Comparison of ENCODE assay signal across 9 mouse cellular contexts in the genomic region with DNA sequence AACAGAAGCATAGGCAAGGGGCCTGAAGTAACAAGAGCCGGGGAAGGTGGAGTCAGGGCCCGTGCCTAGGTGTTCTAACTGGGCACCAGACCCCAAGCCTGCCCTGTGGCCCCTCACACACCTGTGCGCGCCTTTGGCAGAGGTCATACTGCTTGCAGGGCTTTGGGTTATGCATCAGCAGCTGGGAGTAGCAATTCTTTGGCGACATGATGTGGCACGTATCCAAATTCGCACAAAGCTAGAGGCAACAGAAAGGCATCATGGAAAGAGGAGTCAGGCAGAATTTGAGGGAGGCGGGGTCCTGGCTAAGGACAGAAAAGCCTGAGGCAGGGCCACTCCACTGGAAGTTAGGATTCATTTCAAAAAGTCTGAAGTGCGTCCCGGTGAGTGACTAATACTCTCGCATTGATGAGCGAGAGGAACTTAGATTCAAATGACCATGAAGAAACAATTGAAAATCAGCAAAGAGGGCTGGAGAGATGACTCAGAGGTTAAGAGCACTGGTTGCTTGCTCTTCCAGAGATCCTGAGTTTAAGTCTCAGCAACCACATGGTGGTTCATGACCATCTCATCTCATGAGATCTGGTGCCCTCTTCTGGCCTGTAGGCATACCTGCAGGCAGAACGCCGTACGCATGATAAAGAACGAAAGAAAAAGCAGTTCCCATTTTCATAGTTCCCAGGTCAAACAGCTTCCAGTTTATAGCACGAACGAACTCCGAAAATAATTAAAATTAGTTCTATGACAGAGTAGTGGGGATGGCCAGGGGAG. TPM values are rescaled to one million over a fixed set of nuclear protein-coding genes. Genes with fewer than 3 reads are reported as not detected.
DNase-seq lines count a peak whose midpoint lies in the region; ATAC-seq and TF ChIP-seq lines count a peak whose summit lies in the region.
"Had no signal": no experiment of that assay in that cellular context is flagged by ENCODE, and none has a peak within 500 bp of the region (broad histone marks: within the 10 kb centered on the region; RNA-seq: fewer than 3 reads in every experiment).

No protein-coding gene starts in this region.

- peak overlapping the region; percentile 55; the same call in 1 of the 2 replicates for H3K4me3 ChIP-seq in G1E (ENCODE audit: low read depth, low read length)
- peak overlapping the region; percentile 19 to 40 for H3K4me3 ChIP-seq in liver, embryonic 14.5 days (ENCODE audit: insufficient read depth in 1 of 2, low read depth in 2 of 2, low read length in 2 of 2)
- no peak overlapping the region for H3K4me3 ChIP-seq in neural tube, embryonic 12.5 days

- H3K4me2 ChIP-seq in liver, embryonic 14.5 days (ENCODE audit: low read depth), result peak overlapping the region; percentile 53
- peak overlapping the region; percentile 44 for H3K4me2 ChIP-seq in neural tube, embryonic 12.5 days (replicated peaks)

- DNase-seq in A20 (ENCODE audit: low read depth, low spot score) (peak; percentile 90), G1E (ENCODE audit: low spot score) (peak; percentile 47)
- peak; percentile 56 to 77 for DNase-seq in cerebellum, postnatal 25 days
- peak; percentile 81 to 85 for DNase-seq in heart, adult 18-20 months
- peak; percentile 68 for DNase-seq in kidney, adult 18-20 months
- peak; percentile 54 to 64 (median 54) for DNase-seq in liver, embryonic 14.5 days (ENCODE audit: low read depth in 3 of 3, low spot score in 3 of 3)
- no peak for DNase-seq in ovary, adult 18-20 months (ENCODE audit: low spot score)

- no peaks in the 10 kb centered on the region for H3K9me3 ChIP-seq in G1E (replicated peaks)
- H3K9me3 ChIP-seq in liver, embryonic 14.5 days (ENCODE audit: control insufficient read depth, low read length), result no peaks in the 10 kb centered on the region
- H3K9me3 ChIP-seq in neural tube, embryonic 12.5 days, result no peaks in the 10 kb centered on the region

- H3K27ac ChIP-seq in liver, embryonic 14.5 days, result no peak overlapping the region
- no peak overlapping the region for H3K27ac ChIP-seq in neural tube, embryonic 12.5 days

- peak; percentile 71 for TF ChIP-seq CTCF in G1E (IDR thresholded peaks at IDR 0.05; ENCODE audit: low read depth, low read length)
- peak; percentile 93 for TF ChIP-seq CTCF in liver, embryonic 14.5 days (IDR thresholded peaks at IDR 0.05; ENCODE audit: low read depth)

- no peak for ATAC-seq in G1E (ENCODE audit: extremely low read depth, insufficient number of reproducible peaks, low FRiP score, poor library complexity, severe bottlenecking)
- no peak; the same call in 1 of the 2 replicates for ATAC-seq in liver, embryonic 14.5 days (ENCODE audit: insufficient read depth)
- ATAC-seq in neural tube, embryonic 12.5 days (ENCODE audit: low FRiP score, low read depth), result no peak

- TF ChIP-seq EP300 in liver, embryonic 14.5 days (IDR thresholded peaks at IDR 0.05; ENCODE audit: low read depth), result no peak

- peaks cover 40% of the 10 kb centered on the region for H3K4me1 ChIP-seq in G1E (ENCODE audit: insufficient read depth, low read depth, low read length)
- peaks cover 3 to 10% of the 10 kb centered on the region in 2 experiments; a peak in 2 of 4 replicates for H3K4me1 ChIP-seq in liver, embryonic 14.5 days (replicated peaks; ENCODE audit: control insufficient read depth in 2 of 2, insufficient read depth in 2 of 2, low read length in 1 of 2)
- H3K4me1 ChIP-seq in neural tube, embryonic 12.5 days, result 0 out of 2 replicates have a peak, but pooled peaks cover 4% of the 10 kb centered on the region

- H3K36me3 ChIP-seq in G1E (replicated peaks), result peaks cover 71% of the 10 kb centered on the region
- peaks cover 3% of the 10 kb centered on the region for H3K36me3 ChIP-seq in liver, embryonic 14.5 days (replicated peaks; ENCODE audit: control insufficient read depth, insufficient read depth, low read depth)
- peaks cover 30% of the 10 kb centered on the region for H3K36me3 ChIP-seq in neural tube, embryonic 12.5 days

- H3K27me3 ChIP-seq in G1E (ENCODE audit: insufficient read depth, low read length), result no peaks in the 10 kb centered on the region; the same call in 1 of the 2 replicates
- H3K27me3 ChIP-seq in liver, embryonic 14.5 days (ENCODE audit: control insufficient read depth, insufficient read depth, low read length), result no peaks in the 10 kb centered on the region
- H3K27me3 ChIP-seq in neural tube, embryonic 12.5 days (replicated peaks), result no peaks in the 10 kb centered on the region

- WGBS in liver, embryonic 14.5 days (ENCODE audit: insufficient replicate concordance), result 39% methylated on average over 19 of the region's 19 CpGs
- 39% methylated on average over 19 of the region's 19 CpGs for WGBS in neural tube, embryonic 12.5 days

- H3K9ac ChIP-seq in liver, embryonic 14.5 days (replicated peaks), result no peak overlapping the region; the same call in 1 of the 2 replicates
- no peak overlapping the region for H3K9ac ChIP-seq in neural tube, embryonic 12.5 days

RNA-seq across cellular contexts. Expression of a gene that starts 1.8 kb away (rescaled TPM):
- total RNA-seq in G1E (2014; fragmentation: Nextera tagmentation), result 1.4 and 2.0 TPM in 2 replicates
- 4.2 and 4.7 TPM in 2 replicates for total RNA-seq in G1E (2017)
- polyA plus RNA-seq in G1E (2012), result 2.6 TPM in 2 replicates
- 1 to 10 TPM in 1 of 2 experiments, under 1 TPM in 1; 0.60 to 1.0 TPM for total RNA-seq in heart, adult 18-20 months (2021)
- 1.5 and 1.6 TPM in 2 replicates for polyA plus RNA-seq in liver, embryonic 14.5 days (2012; rRNA removed)
- 1.3 and 1.7 TPM in 2 replicates for polyA plus RNA-seq in liver, embryonic 14.5 days (2014; fragmentation: Nextera tagmentation; extraction: Ambion mirVana)
- 2.4 and 2.5 TPM in 2 replicates for polyA plus RNA-seq in neural tube, embryonic 12.5 days (2016; fragmentation: Nextera tagmentation; extraction: Ambion mirVana)

RNA-seq across cellular contexts. Expression of a gene that starts 10.0 kb away (rescaled TPM):
- 46.8 and 47.0 TPM in 2 replicates for total RNA-seq in G1E (2014; fragmentation: Nextera tagmentation)
- total RNA-seq in G1E (2017), result 17.9 and 18.8 TPM in 2 replicates
- 93.4 and 94.2 TPM in 2 replicates for polyA plus RNA-seq in G1E (2012)
- 10 to 100 TPM; 12.2 to 14.7 TPM for total RNA-seq in heart, adult 18-20 months (2021)
- polyA plus RNA-seq in liver, embryonic 14.5 days (2012; rRNA removed), result 13.0 and 13.8 TPM in 2 replicates
- polyA plus RNA-seq in liver, embryonic 14.5 days (2014; fragmentation: Nextera tagmentation; extraction: Ambion mirVana), result 12.7 and 14.6 TPM in 2 replicates
- 61.3 and 64.7 TPM in 2 replicates for polyA plus RNA-seq in neural tube, embryonic 12.5 days (2016; fragmentation: Nextera tagmentation; extraction: Ambion mirVana)

RNA-seq across cellular contexts. Expression of a gene that starts 10.0 kb away (rescaled TPM):
- total RNA-seq in G1E (2014; fragmentation: Nextera tagmentation) (not detected in 2 replicates), G1E (2017) (0.11 and 0.23 TPM in 2 replicates)
- not detected in 2 replicates for polyA plus RNA-seq in G1E (2012)
- total RNA-seq in heart, adult 18-20 months (2021), result under 1 TPM; 0.12 to 0.44 TPM
- not detected in 2 replicates for polyA plus RNA-seq in liver, embryonic 14.5 days (2012; rRNA removed)
- not detected in 2 replicates for polyA plus RNA-seq in liver, embryonic 14.5 days (2014; fragmentation: Nextera tagmentation; extraction: Ambion mirVana)
- 0.20 and 0.27 TPM in 2 replicates for polyA plus RNA-seq in neural tube, embryonic 12.5 days (2016; fragmentation: Nextera tagmentation; extraction: Ambion mirVana)

RNA-seq across cellular contexts. Expression of a gene that starts 11.4 kb away (rescaled TPM):
- total RNA-seq in G1E (2014; fragmentation: Nextera tagmentation) (2.4 TPM in 1 of 2 replicates, not detected in the other), G1E (2017) (0.22 and 0.35 TPM in 2 replicates)
- polyA plus RNA-seq in G1E (2012), result 0.55 and 0.61 TPM in 2 replicates
- not detected for total RNA-seq in heart, adult 18-20 months (2021)
- not detected in 2 replicates for polyA plus RNA-seq in liver, embryonic 14.5 days (2012; rRNA removed)
- polyA plus RNA-seq in liver, embryonic 14.5 days (2014; fragmentation: Nextera tagmentation; extraction: Ambion mirVana), result 0.14 TPM in 1 of 2 replicates, not detected in the other
- polyA plus RNA-seq in neural tube, embryonic 12.5 days (2016; fragmentation: Nextera tagmentation; extraction: Ambion mirVana), result 0.59 TPM in 1 of 2 replicates, not detected in the other
- total RNA-seq: layer of hippocampus, postnatal 36 days had no signal

RNA-seq across cellular contexts. Expression of a gene that starts 35.7 kb away (rescaled TPM):
- total RNA-seq in G1E (2014; fragmentation: Nextera tagmentation) (181 and 202 TPM in 2 replicates), G1E (2017) (153 and 173 TPM in 2 replicates)
- 362 and 429 TPM in 2 replicates for polyA plus RNA-seq in G1E (2012)
- total RNA-seq in heart, adult 18-20 months (2021), result 10 to 100 TPM; 53.9 to 59.8 TPM
- polyA plus RNA-seq in liver, embryonic 14.5 days (2012; rRNA removed), result 109 and 127 TPM in 2 replicates
- polyA plus RNA-seq in liver, embryonic 14.5 days (2014; fragmentation: Nextera tagmentation; extraction: Ambion mirVana), result 57.4 and 59.9 TPM in 2 replicates
- 23.7 and 33.1 TPM in 2 replicates for polyA plus RNA-seq in neural tube, embryonic 12.5 days (2016; fragmentation: Nextera tagmentation; extraction: Ambion mirVana)
